Mouse (Mus musculus): ENCODE results near the gene Sec14l2.

GRCm38 (mm10) chr11:4086246-4086645 lies 37.0 kb downstream of the Sec14l2 start:
- TF ChIP-seq CTCF (IDR thresholded peaks at IDR 0.05; ENCODE audit: borderline replicate concordance, extremely low read depth, insufficient read depth, insufficient read length): no peak
- TF ChIP-seq POLR2A (IDR thresholded peaks at IDR 0.05; ENCODE audit: borderline replicate concordance, extremely low read depth, insufficient read depth, insufficient read length, poor library complexity, severe bottlenecking): no peak

Measured in brain, embryonic 14.5 days (tissue).